Mouse (Mus musculus) spleen, postnatal 4 days (tissue): Measurements from ENCODE around the gene Tspan14.
A peak's percentile ranks its signal among the peaks of the same experiment; 100 is the strongest.

ENCODE experiments used
- DNase-seq, 2 experiments: peaks; one replicate each; pipeline ENCODE4 v3.0.0; 2022; ENCODE audit warnings: low spot score in 2 of 2

Tspan14 gene

GRCm38 (mm10) chr14:40975127-40975721, 8.6 kb upstream of the Tspan14 start:
- peak; percentile 69 to 84 for DNase-seq

- DNase-seq: no peak
These were observed 1.4 kb upstream of the Tspan14 start for GRCm38 (mm10) chr14:40968051-40968450.

- DNase-seq: no peak
These were observed 942 bp upstream of the Tspan14 start for GRCm38 (mm10) chr14:40967598-40967900.

- DNase-seq: peak; percentile 99
These were observed 423 bp upstream of the Tspan14 start for GRCm38 (mm10) chr14:40966862-40967597.

GRCm38 (mm10) chr14:40965507-40966356, 875 bp downstream of the Tspan14 start:
- DNase-seq: peak in 1 of 2 experiments; percentile 73

DNA sequence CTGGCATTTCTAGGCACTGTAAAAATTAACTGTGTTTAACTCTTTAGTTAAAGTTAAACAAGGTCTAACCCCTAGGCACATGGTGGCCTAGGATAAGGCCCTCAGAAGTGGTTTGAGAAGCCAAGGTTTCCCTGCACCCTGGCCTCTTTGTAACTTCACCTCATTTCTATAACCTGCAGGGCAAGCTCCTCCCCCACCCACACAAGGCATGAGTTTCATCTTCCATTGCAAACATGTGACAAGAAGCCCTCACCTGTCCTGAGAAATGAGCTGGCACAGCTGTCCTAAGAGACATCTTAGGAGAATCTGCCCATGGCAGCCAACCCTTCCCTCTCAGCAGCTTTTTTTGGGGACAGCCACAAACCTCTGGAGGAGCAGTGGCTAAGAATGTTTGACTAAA, 1.7 kb downstream of the Tspan14 start:
- DNase-seq: no peak

GRCm38 (mm10) chr14:40964214-40964610, 2.4 kb downstream of the Tspan14 start:
- DNase-seq: no peak

- DNase-seq: no peak
These were observed 3.0 kb downstream of the Tspan14 start for GRCm38 (mm10) chr14:40963501-40964213.

DNA sequence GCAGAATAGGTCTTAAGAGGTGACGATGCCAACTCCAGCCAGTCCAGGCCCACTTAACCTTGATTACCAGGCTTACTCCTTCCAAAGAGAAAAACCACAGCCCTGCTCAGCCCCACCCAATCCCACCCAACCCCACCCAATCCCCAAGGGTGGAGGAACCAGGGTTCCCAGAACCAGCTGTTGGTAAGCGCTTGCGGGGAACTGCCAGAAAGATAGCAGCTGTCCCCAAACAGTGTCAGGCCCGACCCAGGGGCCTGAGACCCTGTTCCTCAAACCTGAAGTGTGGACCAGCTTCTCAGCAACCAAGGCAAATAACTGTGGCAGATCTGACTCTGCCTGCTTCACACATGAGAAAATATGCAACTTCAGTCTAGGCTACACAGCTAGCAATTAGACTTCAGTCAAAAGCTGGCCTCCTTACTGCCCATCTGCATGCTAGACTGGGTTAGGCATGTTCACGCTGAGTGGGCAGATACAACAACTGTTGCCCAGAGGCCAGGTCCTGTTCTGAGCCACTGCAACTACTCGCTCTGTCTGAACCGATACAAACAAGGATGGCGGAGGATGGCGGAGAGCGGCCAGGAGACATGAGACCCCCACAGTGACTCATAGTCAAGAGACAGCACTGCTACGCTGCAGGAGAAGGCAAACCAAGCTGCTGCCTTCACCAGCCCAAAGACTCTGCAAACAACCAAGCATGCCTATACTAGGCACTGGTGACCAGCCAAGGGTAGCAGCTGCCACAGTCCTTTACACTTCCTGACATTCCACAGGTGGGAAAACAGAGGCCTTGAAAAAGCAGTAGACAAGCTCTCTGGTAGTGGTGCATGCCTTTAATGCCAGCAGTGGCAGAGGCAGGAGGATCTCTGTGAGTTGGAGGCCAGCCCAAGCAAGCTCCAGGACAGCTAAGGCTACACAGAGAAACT, 4.0 kb downstream of the Tspan14 start:
- peak in 1 of 2 experiments; percentile 71 for DNase-seq

- no peak for DNase-seq
These were observed 6.4 kb downstream of the Tspan14 start for GRCm38 (mm10) chr14:40960237-40960636.

GRCm38 (mm10) chr14:40959586-40959985, 7.0 kb downstream of the Tspan14 start:
- DNase-seq: no peak

DNA sequence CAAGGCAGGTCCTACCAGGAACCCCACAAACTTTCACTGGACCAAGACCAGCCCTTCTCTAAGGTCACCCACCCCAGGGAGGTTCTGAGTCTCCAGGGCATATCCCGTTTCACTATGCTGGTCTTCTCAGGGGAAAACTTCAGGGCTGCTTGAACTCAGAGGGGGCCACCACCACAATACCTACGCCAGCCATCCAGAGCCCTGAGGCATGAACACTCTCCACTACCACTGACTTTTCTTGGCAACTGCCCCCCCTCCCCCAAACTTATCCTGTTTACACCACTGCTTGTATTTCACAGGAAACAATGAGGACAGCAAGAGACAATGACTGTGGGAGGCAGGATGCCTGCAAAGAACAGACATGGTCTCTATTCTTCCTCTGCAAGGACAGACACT, 7.6 kb downstream of the Tspan14 start:
- DNase-seq: peak in 1 of 2 experiments; percentile 68

DNA sequence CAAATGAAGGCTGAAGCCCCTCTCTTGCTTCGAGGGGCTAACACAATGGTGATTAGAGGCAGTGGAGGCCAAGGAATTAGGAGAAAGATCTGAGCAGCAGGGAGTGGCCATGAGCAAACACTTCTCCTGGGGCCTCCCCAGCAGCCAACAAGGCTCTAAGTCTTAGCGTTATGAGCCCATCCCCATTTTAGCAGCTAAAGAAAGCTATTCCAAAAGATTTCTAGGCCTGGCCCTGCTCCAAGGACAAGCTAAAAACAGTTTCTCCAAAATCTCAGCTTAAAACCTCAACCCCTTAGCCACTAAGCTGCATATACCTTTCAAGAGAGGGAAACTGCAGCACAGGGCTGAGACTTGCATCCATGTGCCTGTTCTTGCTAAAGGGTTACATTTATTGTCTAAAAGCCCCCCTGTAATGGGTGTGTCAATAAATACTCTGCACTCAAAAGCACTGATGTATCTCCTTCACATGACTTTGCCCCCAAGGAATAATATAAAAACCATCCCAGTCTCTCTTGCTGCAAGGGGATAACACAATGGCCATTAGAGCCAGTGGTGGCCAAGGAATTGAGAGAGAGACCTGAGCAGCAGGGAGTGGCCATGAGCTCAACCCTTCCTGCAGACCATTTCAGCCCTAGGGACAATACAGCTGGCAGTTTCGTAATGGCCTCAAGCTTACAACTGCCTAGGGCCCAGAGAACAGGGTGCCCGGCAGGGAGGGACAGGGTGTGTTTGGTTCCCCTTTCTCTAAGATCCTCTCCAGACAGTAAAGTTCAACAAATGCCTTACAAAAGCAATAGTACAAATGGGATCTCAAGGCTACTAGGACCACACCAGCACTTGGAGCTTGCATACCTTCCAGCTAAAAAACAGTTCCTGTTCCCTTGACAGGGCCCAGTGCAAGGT, 8.3 kb downstream of the Tspan14 start:
- DNase-seq: peak; percentile 56 to 72

GRCm38 (mm10) chr14:40957607-40958006, 9.0 kb downstream of the Tspan14 start:
- no peak for DNase-seq

DNA sequence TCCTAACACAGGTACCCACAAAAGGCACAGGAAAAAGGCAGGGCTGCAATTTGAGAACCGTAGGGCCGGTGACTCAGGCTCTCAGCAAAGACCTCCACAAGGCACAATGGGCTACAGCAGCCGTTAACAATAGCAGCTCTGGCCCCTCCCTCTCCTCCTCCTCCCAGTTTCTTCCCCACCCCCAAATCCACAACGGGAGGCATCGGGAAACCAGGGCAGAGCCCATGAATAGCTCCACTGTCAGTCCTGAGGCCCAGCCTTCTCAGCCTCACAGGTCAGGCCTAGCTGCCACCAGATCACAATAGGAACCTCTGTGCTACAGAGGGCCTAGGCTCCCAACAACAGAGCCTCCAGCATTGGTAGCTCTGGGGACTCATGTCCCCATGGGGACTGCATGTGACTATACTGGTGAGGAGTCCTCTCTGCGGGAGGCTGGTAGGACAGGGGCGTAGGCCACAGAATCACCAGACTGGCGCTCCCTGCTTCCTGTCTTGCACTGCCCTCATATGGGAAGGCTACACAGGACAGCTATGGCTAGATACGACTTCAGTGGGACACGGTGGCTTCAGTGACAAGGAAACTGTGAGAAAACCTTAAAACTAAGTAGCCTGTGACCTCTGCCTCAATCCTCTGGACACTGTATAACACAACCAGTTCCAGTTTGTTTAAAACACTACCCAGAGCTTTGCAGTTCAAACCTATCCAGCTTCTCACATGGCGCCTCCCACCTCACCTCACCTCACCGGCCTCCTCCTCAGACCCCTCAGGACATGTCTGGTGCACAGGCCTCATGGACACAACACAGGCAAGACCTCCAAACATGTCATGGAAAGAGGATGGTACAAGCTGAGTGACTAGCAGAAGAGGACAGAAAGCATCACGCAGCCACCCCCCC, 10.1 kb downstream of the Tspan14 start:
- DNase-seq: peak in 1 of 2 experiments; percentile 67

- DNase-seq: peak in 1 of 2 experiments; percentile 70
These were observed 10.9 kb downstream of the Tspan14 start for GRCm38 (mm10) chr14:40955596-40956251.

- no peak for DNase-seq
These were observed 11.5 kb downstream of the Tspan14 start for GRCm38 (mm10) chr14:40955146-40955545.

DNA sequence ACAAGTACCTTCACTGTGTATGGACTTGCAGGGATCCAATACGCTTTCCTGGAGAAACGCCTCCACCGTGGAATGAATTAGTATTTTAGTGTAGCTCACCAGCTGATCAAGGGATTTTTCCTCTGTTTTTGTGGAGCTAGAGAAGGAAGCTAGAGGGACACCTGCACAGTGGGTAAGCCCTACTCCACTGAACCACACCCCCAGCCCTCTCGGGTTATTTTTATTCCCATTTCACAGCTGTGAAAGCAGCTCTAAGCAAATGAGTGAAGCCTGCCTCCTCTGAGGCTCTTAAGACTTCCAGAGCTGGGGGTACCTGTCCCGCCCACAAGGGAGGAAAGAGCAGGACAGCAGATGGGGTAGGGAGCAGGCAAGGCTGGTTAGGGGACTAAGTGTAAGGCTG, 13.2 kb downstream of the Tspan14 start:
- no peak for DNase-seq
